Mouse (Mus musculus) adrenal gland, postnatal 0 days (tissue): ENCODE data around the gene Rgs11. TPM values are rescaled to one million over a fixed set of nuclear protein-coding genes. Genes with fewer than 3 reads are reported as not detected.

Experiments
- polyA plus RNA-seq: library from polyadenylated mRNA; unstranded; fragments of >200 nt; fragmentation: Nextera tagmentation; extraction: Ambion mirVana; gene quantifications from 2 replicates; pipeline ENCODE4 v1.2.1, GENCODE M21; 2015

The Rgs11 gene
- 10.2 and 16.3 TPM in 2 replicates for polyA plus RNA-seq

DNA sequence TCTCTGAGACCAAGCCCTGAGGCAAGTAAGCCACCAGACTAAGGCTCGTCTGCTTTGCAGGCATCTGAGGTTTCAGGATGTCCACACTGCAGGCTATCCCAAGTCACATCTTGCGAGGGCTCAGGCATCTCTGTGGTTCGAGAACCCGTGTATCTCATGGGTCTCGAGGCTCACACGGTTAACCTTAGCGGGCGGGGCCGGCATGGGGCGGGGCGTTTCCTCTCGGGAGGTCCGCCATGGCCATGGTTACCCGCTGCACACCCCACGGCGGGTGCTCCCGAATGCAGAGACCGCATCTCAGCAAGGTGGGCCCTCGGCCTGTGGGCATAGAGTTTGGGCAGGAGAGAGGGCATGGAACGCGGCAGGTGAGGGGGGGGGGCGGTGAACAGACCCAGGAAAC, at the start of gene Rgs11:
TSS of gene Rgs11 (plus strand) at position 215 of the 400 bp plus-strand sequence.

DNA sequence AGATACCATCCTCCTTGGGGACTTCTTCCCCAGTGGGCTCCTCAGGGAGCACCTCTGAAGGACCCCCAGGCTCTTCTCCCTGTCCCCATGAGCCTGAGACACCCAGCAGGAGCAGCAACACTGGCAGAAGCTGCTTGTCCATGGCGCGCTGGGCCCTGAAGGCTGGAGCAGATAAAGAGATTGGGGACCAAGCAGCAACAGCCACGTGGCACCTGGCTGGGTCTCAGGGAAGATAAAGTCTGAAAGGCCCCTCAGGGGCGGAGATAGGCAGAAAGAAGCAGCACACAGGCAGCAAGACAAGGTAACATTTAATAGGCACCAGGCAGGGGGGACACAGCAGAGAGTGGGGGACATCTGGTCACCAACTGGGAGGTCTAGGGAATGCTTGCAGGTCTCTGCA, 3.9 kb upstream of the Rgs11 start, which contains the start of gene Pdia2:
TSS of gene Pdia2 (minus strand) at position 196 of the 400 bp plus-strand sequence.

DNA sequence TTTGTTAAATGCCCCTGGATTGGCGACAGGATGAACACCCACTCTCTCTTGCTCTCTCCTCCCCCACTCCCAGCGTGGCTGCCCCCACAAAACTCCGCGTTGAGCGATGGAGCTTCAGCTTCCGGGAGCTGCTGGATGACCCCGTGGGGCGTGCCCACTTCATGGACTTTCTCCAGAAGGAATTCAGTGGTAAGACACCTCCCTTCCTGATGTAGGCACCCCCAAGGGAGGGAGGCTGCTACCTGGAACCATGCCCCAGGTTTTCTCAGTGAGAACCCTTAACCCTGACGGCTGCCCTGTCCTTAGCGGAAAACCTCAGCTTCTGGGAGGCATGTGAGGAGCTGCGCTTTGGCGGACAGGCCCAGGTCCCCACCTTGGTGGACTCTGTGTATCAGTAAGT, 4.9 kb downstream of the Rgs11 start, which contains the start of gene Arhgdig:
TSS of gene Arhgdig (minus strand) at position 101 of the 400 bp plus-strand sequence.

DNA sequence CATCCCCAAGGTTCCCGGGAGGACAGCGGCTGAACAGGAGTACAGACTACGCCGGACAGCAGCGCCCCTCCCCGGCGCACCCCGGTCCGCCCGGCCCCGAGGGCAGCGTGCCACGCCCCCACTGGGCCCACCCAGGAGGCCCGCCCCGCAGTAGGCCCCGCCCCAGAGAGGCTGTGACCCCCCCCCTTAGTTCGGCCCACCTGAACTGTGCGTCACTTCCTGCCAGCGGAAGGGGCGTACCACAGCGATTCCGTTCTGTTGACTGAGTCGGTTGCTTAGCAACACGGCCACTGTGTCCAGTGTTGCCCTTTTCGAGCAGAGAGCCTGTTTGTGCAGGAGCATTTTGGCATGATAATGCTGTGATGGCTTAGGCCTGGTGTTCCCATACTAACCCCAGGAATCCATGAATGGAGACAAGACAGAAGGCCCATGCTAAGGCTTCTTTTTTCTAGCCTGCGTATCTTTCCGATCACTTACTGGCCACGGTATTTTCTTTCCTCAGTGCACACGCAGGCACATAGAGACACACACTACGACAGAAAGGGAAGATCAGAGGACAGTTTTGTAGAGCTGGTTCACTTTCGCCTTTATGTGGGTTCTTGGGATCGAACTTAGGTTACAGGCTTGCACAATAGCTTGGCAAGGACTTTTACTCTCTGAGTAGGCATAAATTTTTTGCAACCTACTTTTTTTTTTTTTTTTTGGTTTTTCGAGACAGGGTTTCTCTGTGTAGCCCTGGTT, 41.5 kb downstream of the Rgs11 start, which contains the start of gene Fam234a:
TSS of gene Fam234a (minus strand) at position 142 of the 741 bp plus-strand sequence.

DNA sequence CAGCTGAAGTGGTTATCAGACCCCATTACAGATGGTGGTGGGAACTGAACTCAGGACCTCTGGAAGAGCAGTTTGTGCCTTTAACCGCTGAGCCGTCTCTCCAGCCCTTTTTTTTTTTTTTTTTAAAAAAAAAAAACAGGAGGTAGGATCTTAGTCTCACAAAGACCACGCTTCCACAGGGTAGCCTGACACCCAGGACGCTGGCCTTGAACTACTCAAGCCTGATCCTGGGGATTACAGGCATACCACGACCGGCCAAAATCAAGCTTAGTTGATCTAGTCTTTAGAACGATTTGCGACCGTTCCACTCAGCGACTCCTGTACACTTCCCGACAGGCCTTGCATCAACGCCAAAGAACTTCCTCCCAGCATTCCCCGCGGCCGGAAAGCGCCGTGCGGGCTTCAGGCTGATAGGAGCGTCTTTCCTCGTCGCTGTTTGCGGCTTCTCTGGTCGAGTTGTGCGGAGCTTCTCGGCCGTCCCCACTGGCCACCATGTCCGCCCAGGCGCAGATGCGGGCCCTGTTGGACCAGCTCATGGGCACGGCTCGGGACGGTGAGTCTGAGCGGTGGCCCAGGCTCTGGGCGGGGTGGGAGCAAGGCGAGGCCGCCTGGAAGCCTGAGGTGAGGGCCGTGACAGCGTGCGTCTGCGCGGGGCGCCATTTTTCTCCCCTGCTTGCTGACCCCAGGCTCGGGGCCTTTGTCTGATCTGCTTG, 49.9 kb downstream of the Rgs11 start, which contains the start of gene Luc7l:
TSS of gene Luc7l (plus strand) at position 358 of the 713 bp plus-strand sequence.

Other genes with a start within 250 kb of the Rgs11 start
- 9.1 and 11.3 TPM in 2 replicates for gene Capn15, start 217.2 kb upstream of the Rgs11 start, polyA plus RNA-seq
- 6.9 and 7.5 TPM in 2 replicates for gene Rab11fip3, start 133.4 kb upstream of the Rgs11 start, polyA plus RNA-seq
- 37.1 and 42.1 TPM in 2 replicates for gene Decr2, start 112.6 kb upstream of the Rgs11 start, polyA plus RNA-seq
- 32.7 and 33.1 TPM in 2 replicates for gene Nme4, start 107.3 kb upstream of the Rgs11 start, polyA plus RNA-seq
- gene Tmem8, start 89.7 kb upstream of the Rgs11 start, polyA plus RNA-seq = 3.1 and 4.5 TPM in 2 replicates
- gene Mrpl28, start 79.5 kb upstream of the Rgs11 start, polyA plus RNA-seq = 180 and 209 TPM in 2 replicates
- 14.9 and 18.4 TPM in 2 replicates for gene Axin1, start 64.3 kb upstream of the Rgs11 start, polyA plus RNA-seq
- gene Pdia2, start 3.9 kb upstream of the Rgs11 start, polyA plus RNA-seq = 3.2 and 6.9 TPM in 2 replicates
- 36.0 and 74.3 TPM in 2 replicates for gene Arhgdig, start 4.8 kb downstream of the Rgs11 start, polyA plus RNA-seq
- 48.4 and 80.9 TPM in 2 replicates for gene Fam234a, start 41.3 kb downstream of the Rgs11 start, polyA plus RNA-seq
- gene Luc7l, start 49.9 kb downstream of the Rgs11 start, polyA plus RNA-seq = 44.4 and 65.5 TPM in 2 replicates
- 1.5 and 2.0 TPM in 2 replicates for gene Neurl1b, start 211.9 kb downstream of the Rgs11 start, polyA plus RNA-seq